Mouse (Mus musculus) cortical plate, adult 2 months (tissue): ENCODE results near the gene Tkt.

Experiments used
- CTCF ChIP-seq: fragments of 200-500 bp; IDR thresholded peaks from 2 replicates; pipeline ENCODE4 v1.5.1; 2011; ENCODE audit warnings: mild to moderate bottlenecking, control low read depth, low read length; ENCODE audit not compliant: insufficient read depth; ENCODE audit errors: extremely low read depth
- POLR2A ChIP-seq: fragments of 200-500 bp; IDR thresholded peaks from 2 replicates; pipeline ENCODE4 v1.6.1; 2011; ENCODE audit warnings: mild to moderate bottlenecking, low read length, control low read depth; ENCODE audit not compliant: insufficient read depth; ENCODE audit errors: extremely low read depth

DNA sequence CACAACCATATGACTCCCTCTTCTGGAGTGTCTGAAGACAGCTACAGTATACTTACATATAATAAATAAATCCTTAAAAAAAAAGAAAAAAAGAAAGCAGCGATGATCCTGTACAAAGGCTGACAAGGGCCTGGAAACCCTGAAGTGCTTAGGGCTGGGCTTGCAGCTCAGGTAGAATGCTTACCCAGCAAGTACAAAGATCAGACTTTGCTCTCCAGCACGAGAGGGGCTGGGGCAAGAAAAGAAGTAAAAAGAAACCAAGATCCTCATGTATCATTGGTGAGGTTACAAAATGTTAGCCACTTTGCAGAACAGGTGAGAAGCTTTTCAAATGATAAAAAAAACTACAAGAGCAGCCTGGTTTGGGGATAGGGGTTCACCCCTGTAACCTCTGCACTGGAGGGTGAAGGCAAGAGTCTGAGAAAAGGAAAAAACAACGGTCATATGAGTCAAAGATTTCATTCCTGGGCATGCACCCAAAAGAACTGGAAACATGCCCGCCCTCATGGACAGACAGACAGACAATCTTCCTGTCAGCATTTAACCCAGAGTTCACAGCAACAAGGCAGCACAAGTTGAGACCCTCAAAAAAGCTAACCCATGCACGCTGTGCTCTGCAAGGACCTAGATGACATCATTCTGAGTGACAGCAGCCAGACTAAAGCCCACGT lies 14.2 kb upstream of the Tkt start:
- TF ChIP-seq POLR2A = no peak
- no peak for TF ChIP-seq CTCF
